Mouse (Mus musculus) inflammation-experienced regulatory T-cells, adult 6 months (primary cell): ENCODE data around the gene Nudt22. TPM values are rescaled to one million over a fixed set of nuclear protein-coding genes. Genes with fewer than 3 reads are reported as not detected.

Experiments used
- ATAC-seq: one replicate; pipeline ENCODE4 v1.8.0; 2017
- polyA plus RNA-seq, 3 experiments: library from polyadenylated mRNA; unstranded; fragments of 100-300 nt; shearing (Covaris generic); gene quantifications; one replicate each; pipeline ENCODE4 v1.2.1; 2017

Nudt22 gene
- polyA plus RNA-seq, 3 experiments from 2014 or later = 23.7 to 35.3 (median 33.7) TPM

DNA sequence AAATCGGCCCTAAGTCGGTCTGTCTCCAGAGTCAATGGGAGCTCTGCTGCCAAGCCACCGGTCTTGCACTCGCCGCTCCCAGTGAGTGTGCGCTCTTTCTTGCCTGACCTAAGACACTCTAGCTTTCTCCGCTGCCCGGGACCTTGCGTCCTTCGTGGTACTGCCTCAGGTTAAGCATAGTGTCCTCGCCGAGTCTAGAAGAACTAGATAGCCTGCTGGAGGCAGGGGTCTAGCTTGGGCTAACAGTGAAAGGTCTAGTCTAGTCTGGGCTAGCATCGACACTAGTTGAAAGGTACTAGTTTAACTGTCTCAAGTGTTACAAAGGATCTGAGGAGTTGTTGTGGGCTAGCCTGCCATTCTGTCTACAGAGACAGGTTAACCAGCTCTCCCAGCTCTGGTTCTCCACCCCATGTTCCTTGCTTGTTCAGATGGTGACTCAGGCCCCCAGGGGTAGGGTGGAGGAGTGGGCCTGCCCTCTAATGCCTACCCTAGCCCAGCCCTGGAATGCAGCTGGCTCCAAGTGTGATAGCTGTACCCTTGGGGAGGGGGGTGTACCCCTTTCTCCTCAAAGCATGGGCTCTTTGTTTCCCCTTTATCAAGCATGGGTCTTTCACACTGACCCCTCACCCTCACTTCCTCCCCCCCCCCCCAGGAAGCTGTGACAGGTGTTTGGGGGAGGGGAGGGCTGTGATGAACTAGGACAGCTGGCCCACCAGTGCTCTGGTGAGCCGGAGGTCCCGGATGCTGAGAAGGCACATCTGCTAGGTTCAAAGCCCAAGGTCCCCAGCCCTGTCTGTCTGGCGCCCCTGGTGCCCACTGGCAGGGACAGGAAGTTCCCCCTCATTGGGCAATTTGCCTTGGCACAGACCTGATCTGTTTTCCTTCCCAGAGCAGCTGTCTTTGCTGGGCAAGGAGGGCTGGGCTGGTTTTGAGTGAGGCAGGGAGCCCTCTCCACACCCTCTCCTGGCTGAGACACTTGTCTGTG is 20.1 kb downstream of the Nudt22 start, which contains the start of gene Plcb3:
Plcb3 (minus strand) TSS at position 934 of the 985 bp plus-strand sequence.
- no peak for ATAC-seq

DNA sequence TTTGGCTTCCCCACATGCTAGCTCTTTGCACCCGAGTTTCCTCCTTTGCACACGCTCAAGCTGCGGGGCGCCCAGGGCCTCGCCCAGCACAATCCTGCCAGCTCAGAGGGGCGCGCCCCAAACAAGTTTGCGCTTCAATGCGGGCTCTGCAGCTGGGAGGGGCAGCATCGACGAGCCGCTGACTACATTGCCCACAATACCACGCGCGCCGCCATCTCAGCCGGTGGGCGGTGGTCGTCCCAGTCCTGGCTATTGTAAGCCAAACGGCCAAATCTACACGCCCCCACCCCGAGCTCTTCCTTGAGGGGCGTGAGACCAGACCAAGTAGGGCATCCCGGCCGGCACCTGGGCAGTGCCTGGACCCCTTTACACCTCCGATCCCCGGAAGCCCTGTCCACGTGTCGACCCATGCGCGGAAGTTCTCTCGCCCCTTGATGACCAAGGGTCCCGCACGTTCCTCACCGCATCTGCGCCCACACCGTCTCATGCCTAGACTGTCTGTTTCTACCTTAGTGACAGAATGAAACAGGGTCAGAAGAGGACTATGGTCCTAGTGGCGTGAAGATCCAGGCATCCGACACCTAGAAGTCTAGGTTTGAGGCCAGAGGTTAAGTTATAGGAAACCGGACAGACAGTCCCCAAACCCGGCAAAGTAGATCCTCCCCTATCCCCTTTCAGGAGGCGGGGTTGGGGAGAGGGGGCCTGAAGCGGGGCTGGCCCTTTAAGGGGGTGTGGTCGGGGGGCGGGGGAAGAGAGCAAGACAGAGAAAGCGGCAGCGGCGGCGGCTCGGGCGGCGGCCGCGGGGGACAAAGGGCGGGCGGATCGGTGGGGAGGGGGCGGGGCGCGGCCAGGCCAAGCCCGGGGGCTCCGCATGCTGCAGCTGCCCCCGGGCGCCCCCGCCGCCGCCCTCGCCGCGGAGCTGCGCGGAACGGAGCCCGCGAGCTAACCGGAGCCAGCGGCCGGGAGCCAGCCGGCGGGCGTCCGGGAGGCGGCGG is 21.4 kb downstream of the Nudt22 start, which contains the start of gene Ppp1r14b:
Ppp1r14b (plus strand) TSS at position 758 of the 995 bp plus-strand sequence.
- peak; percentile 60 for ATAC-seq

GRCm38 (mm10) chr19:6973581-6974190 is 22.2 kb downstream of the Nudt22 start:
- ATAC-seq = no peak

- ATAC-seq = no peak
Measured at GRCm38 (mm10) chr19:6972247-6972917, 23.5 kb downstream of the Nudt22 start.

GRCm38 (mm10) chr19:6971644-6972043 is 24.3 kb downstream of the Nudt22 start:
- ATAC-seq = no peak

DNA sequence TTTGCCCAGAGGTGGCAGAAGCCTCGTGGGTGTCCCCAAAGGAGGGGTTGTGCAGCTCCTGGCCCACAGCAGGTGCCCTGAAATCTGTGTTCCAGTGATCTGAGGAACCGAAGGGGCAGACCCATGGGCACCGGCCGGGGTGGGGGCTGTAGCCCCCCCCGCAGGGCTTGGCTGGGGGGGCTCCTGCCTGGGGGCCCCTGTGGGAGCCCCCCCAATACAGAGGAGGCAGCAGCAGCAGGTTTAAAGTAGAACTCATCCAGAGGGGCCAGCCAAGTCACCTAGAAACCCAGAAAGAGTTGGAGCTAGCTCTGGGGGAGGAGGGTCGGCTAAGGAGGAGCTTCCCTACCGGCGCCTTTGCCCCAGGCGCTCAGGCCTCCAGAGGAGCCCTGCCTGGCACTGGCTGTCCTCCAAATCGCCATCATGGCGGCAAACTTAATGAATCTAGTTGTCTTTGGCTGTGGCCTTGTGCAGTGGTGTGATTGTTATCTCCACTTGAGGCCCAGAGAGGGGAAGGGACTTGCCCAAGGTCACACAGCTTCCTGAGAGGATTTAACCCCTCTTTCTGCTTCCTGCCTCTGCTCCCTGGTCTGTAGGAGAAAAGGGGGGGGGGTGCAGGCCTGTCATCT is 25.3 kb downstream of the Nudt22 start:
- no peak for ATAC-seq

DNA sequence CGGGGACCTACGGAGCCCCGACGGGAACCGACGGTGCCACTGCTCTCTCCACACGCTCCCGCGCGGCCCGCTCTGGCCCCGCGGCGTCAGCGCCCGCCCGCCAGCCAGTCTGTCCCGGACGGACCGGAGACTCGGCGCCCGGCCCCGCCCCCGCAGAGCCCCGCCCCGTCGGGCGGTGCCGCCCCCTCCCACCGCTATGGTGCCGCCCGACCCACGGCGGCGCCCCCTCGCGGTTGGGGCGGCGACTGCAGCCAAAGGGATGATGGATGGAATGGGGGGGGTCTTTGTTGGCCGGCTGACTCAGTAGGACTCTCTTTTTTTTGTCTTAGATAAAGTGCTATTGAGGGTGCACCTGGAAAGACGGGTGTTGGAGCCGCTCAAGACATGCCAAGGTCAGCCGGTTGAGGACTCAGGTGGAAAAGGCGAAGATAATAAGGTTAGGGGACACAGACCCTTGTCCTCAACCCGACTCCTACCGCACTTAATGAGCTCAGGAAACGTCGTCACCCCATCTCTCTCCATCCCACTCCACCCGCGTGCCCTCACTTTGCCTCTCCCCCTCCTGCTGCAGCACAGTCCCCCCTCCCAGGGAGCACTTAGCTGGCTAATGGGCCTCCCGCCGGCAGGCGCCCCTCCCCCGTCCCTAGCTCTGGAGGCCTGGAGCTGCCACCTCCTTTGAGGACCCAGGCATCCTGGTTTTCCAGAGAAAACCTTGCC is 26.1 kb downstream of the Nudt22 start:
- ATAC-seq = peak; percentile 49

- ATAC-seq = peak; percentile 4
Measured at GRCm38 (mm10) chr19:6969291-6969664, 26.6 kb downstream of the Nudt22 start.

DNA sequence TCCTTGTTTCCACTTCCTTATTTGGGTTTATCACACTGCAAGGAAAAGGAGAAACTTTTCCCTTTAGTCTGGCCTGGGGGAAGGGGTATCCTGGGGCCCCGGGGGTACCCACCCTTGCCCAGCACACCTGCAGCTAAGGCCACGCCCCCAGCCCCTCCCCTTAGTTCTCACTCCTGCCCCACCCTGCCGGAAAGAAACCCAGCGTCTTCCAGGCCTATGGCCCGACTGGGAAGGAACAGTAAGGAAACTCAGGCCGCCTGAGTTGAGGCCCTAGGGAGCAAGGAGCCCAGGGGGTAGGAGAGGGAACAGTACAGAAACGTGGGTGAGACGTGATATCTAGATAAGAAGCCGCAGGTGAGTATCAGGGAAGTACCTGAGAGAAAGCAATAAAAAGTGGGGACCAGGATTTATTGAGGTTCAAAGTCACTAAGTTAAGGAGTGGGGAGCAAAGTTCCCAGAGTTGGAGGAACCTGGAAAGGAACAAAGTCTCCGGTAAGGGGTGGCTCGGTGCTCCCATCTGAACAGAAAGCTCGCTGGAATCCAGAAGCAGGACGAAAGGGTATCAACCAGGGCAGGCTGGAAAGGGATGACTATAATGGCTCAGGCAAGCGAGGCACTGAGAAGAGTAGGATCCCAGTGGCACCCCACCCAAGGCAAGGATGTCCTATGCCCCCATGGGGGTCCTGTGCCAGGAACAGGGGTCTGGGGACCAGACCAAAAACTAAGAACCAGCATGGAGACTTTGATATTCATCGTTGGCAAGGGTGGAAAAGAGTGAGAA is 27.2 kb downstream of the Nudt22 start:
- no peak for ATAC-seq

- no peak for ATAC-seq
Measured at GRCm38 (mm10) chr19:6956461-6956860, 39.5 kb downstream of the Nudt22 start.

DNA sequence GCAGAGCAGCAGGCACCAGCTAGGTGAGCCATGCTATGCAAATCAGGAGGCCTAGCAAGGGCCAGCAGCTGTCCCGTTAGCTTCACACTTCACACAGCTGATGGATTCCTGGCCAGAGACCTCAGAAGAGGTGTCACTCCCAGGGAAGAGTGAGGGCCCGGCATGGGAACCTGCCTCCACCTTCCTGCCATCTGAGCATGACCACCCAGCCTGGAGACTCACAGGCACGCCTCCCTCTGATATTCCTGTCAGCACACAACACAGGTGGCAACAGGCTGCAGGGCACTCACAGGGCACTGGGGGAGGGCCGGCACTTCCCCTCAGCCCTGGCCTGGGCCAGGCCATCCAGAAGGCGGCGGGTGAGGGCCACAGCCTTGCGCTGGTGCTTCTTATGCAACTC is 40.5 kb downstream of the Nudt22 start:
- no peak for ATAC-seq

- ATAC-seq = no peak
Measured at GRCm38 (mm10) chr19:6954046-6954445, 41.9 kb downstream of the Nudt22 start.

DNA sequence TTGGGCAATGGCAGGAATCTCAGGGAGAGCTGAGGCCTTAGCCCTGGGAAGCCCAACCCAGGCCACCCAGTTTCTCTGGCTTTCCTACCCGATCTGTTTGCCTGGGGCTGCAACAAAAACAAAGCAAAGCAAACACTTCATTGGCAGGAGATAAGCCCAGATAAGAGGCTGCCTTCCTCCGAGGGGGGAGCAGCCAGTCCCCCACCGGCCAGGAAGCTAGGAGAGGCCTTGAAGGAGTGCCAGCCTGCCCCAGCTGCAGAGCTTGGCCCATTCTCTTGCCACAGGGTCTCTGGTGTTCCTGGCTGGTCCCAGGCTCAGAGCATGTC is 43.2 kb downstream of the Nudt22 start:
- no peak for ATAC-seq

DNA sequence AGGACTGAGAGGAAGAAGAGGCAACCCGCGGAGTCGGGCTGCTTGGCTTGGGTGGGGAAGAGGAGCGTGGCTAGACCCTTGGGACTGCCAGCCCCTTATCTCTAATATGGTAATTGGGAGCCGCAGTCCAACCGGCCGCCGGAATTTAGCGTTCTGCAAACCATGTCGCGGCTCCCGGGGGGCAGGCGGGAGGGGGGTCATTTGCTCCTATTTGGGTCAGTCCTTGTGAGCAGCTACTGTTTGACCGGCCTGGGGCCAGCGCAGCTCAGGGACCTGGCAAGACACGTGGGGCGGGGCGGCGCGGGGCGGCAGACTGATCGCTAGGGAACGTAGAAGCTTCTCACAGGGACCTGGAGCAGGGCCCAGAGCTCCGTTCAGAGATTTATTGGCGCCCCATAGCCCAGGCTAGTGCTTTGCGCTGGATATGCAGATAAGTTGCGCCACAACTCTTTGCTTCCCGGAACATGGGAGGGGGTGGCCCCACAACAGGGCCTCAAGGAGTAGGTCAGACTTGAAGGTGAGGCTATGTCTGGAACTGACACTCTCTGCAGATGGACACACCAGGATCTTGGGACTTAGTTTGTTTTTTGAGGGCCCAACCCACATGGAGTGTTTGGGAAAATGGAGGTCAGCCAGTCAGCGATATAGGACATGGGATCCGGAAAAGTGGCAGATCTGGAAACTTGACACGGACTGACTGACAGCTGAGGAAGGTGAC is 43.8 kb downstream of the Nudt22 start:
- ATAC-seq = peak; percentile 19

DNA sequence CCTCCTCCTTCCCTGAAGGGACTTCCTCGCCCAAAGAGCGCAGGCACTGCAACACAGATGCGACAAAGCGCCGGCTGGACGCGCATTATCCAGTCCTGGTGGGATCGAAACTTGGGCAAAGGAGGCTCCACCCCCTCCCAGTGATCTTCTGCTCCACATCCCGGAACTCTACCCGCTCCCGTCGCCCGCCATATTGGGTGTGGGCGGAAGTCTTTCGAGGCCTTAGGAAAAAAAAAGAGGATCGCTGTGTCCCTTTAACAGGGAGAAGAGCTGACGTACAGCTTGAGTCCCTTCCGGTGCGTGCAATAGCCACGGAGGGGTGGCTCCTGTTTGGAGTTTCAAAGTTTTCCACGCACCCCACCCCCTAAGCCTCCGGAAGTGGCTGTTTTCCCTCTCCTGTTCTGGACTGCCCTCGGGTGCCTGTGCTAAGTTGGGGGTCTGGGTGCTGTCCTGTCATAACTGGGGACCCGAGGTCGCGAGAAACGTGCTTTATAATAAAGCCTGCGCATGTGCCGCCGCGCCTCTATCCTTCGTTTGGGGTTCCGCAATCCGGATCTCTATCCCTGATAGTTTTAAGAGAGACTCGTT is 44.4 kb downstream of the Nudt22 start:
- ATAC-seq = peak; percentile 60

GRCm38 (mm10) chr19:6950613-6951153 is 45.2 kb downstream of the Nudt22 start:
- peak; percentile 36 for ATAC-seq

DNA sequence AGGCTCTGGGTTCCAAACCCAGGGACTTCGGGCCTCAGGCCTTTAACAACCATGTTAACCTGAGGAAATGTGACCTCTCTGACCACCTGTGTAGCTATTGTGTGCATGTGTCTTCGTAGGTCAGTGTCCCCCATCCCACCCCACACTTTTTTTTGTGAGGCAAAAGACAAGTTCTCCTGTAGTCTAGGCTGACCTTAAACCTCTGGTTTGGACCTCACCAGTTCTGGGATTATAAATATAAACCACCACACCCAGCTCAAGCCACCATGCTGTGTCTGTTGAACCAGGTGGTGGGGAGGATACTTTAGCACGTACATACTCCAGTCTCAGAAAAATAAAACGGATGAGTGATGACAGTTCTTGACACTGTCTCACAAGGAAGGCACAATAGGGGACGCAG is 46.0 kb downstream of the Nudt22 start:
- no peak for ATAC-seq

GRCm38 (mm10) chr19:6949532-6949931 is 46.4 kb downstream of the Nudt22 start:
- no peak for ATAC-seq

DNA sequence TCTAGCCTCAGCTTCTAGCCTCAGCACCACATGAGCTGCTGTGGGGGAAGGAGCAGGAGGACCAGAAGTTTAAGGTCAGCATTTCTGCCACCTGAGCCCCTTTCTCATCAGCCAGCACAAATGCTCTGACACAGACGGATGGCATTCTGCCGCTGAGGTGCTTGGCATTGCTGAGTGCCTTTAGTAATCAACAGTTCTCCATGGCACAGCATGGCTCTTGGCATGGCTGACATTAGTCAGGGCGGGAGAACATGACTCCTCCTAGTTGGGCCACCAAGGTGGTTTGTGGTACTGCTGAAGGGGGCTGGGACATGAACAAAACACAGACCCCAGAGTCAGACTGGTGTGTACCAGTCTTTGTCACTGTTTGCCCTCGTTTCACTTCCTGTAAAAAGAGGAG is 47.7 kb downstream of the Nudt22 start:
- ATAC-seq = no peak
